Mouse (Mus musculus) urinary bladder, postnatal 10 days (tissue): ENCODE results near the gene Ctnnbip1.

Experiments
- DNase-seq: peaks from one replicate; pipeline ENCODE4 v3.0.0; 2022; ENCODE audit warnings: low spot score

Ctnnbip1 gene

DNA sequence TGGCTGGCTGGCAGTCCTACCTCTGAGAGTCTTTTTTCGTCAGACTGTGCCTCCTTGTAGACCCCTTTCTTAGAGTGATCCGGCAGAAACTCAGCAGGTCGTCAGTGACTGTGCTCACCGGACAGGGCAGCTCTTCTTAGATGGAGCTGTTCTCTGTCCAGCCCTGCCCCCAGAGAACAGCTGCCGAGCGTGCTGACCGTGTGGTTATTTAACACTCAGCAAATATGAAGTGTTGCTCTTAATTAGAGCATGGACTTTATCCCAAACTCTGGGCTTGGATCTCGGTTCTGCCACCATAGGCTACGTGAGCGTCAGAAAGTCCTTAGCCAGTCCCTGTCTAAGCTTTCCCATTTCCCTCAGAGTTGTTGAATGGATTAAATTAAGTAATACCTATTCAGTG is 3.2 kb downstream of the Ctnnbip1 start:
- DNase-seq = no peak

- DNase-seq = no peak
Observed at GRCm38 (mm10) chr4:149523961-149524360, 5.9 kb downstream of the Ctnnbip1 start.

- no peak for DNase-seq
Observed at GRCm38 (mm10) chr4:149525170-149525569, 7.1 kb downstream of the Ctnnbip1 start.

- no peak for DNase-seq
Observed at GRCm38 (mm10) chr4:149525811-149526210, 7.8 kb downstream of the Ctnnbip1 start.

DNA sequence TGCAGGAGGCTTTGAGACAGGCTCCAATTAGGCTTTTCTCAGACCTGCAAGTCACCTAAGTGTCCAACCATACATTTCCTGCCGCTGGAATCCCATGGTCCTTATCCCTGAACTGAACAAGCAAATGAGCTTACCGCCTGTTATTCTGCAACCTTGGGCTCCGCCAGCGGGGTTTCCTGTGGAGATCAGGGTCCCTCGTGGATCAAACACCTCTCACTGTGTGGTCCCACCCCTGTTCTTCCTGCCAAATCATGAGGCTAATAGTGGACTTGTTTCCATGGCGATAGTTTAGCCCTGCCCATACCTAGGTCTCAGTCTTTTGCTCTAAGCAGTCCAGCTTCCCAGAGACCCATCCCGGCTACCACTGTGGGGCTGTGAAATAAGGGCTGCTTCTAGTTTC is 8.3 kb downstream of the Ctnnbip1 start:
- no peak for DNase-seq

GRCm38 (mm10) chr4:149527621-149528354 is 9.8 kb downstream of the Ctnnbip1 start:
- no peak for DNase-seq

DNA sequence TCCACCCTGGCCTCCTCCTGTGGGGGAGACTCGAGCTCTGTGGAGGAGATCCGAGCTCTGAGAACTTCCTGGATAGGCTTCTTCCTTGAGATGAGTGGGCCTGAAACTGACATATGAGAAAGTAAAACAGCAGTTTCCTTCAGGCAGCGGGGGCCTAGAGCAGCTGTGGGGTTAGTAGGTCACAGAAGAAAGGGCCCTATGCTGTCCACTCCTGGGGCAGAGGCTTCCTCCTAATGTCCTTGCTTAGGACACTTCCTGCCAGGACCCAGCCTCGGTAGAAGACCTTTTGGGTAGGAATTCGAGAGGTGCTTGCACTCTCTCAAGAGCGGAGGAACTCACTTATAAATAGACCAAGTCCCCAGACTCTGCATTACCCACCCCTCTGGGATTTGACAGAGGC is 11.7 kb downstream of the Ctnnbip1 start:
- DNase-seq = no peak

DNA sequence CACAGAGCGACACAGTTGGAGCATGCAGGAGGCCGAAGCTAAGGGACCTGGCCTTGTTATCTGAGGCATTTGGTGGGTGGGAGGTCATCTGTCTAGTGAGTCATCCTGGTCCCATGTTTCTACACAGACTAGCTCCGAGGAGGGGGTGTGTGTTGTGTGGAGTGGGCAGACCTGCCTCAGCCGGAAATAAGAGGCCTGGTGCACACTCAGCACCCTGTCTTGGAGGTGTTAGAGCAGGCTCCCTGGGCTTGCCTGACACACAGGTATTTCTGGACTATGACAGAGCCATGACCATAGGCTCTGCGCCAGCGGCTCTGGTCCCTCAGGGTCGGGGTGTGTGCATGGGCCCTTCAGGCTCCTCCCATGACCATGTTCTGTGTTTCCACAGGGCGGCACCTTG is 21.4 kb downstream of the Ctnnbip1 start:
- DNase-seq = no peak

- DNase-seq = no peak
Observed at GRCm38 (mm10) chr4:149541935-149542334, 23.9 kb downstream of the Ctnnbip1 start.

DNA sequence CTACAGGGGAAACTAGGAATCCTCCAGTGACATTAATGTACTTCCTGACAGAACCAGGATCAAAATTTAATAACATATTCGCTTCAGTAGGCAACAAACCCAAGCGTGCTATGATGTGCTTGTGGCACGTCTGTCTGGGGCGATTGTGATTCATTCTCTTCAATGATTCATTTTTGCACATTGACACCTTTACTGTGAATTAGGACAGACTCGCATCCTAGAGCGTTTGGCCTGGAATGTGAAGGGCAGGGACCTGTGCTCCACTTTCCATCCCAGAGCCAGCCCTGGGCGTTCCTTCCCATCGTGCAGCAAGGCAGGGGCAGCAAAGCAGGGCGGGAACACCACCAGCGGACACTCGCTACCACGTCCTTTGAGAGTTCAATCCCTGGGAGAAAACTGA is 24.4 kb downstream of the Ctnnbip1 start:
- no peak for DNase-seq

DNA sequence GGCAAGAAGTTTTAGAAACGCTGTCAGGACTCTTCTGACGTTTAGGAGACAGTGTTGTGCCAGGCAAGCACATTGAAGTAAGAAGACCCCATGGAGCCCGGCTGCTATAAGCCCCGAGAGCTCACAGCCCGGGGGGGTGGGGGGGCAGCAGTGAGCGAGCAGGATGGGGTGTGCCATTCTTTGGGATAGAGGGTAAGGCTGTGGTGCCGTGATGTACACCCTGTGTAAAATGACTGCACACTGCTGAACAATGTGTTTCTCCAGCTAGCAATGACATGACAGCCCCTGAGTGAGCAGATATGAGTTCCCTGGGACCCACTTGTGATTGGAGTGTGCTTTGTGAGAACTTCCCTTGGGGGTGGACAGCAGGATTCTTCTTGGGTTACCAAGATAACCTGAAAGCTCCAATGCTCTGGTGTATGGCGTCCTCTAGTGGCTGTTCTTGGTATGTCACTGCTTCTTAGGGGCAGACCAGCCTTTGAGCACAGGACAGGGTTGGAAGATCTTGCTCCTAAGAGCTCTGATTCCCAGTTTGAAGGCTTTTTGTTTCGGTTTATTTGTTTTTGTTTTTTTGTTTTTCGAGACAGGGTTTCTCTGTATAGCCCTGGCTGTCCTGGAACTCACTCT is 25.0 kb downstream of the Ctnnbip1 start:
- peak; percentile 47 for DNase-seq

- no peak for DNase-seq
Observed at GRCm38 (mm10) chr4:149544892-149545291, 26.9 kb downstream of the Ctnnbip1 start.

GRCm38 (mm10) chr4:149546797-149547444 is 28.9 kb downstream of the Ctnnbip1 start:
- DNase-seq = no peak

DNA sequence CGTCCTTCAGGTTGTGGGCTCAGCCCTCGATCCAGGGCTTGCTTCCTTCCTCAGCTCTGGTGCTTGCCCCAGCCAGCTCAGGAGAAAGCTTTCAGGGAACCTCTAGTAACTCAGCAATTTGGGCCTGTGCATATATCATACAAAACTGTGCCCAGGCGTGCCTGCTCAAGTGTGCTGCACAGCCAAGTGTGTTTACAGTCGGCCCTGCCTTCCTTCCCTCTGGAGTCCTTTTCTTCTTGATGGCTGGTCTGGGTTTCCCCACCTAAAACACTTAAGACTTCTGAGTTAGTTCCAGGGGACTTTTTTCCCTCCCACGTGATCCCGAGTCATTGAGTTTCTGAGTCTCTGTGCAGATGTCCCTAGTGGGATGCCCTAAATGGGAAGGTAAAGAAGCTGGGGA is 29.5 kb downstream of the Ctnnbip1 start:
- no peak for DNase-seq

GRCm38 (mm10) chr4:149549221-149549925 is 31.3 kb downstream of the Ctnnbip1 start:
- no peak for DNase-seq

- DNase-seq = no peak
Observed at GRCm38 (mm10) chr4:149550866-149551265, 32.8 kb downstream of the Ctnnbip1 start.

GRCm38 (mm10) chr4:149551696-149552095 is 33.7 kb downstream of the Ctnnbip1 start:
- DNase-seq = no peak

GRCm38 (mm10) chr4:149553834-149554233 is 35.8 kb downstream of the Ctnnbip1 start:
- no peak for DNase-seq

DNA sequence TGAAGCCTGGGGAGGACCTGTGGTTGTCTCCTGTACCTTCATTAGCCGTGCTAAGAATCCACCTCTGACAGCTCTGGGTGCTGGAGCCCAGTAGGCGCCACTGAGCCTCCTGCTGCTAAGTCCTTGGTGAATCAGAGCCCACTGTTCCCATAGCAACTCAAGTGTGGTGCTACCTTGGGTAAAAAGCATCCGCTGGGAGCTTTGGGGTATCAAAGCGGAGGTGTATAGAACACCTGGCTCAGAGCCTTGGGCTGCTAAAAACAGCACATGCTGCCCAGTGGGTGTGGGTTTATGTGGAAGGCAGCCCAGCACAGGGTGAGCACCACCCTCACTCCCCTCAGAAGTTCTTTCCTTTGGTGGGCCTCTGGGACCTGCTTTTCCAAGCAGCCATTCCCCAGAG is 38.1 kb downstream of the Ctnnbip1 start:
- no peak for DNase-seq

DNA sequence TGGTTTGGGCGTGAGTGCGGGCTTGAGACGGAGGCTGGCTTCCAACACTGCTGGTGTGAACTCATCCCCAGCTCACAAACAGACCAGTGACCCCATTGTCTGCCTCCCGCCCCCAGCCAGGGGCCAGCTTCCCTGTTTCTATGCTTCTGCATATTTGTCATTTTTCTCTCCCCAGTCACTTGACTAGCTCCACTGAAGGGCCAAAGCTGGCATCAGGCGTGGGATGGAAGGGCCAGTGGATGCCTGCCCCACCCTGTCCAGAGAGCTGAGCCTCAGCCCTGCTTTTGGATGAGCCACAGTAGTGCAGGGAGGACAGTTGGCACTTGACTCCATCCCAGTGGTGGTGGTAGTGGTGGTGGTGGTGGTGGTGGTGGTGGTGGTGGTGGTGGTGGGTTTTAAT is 39.9 kb downstream of the Ctnnbip1 start:
- DNase-seq = no peak

DNA sequence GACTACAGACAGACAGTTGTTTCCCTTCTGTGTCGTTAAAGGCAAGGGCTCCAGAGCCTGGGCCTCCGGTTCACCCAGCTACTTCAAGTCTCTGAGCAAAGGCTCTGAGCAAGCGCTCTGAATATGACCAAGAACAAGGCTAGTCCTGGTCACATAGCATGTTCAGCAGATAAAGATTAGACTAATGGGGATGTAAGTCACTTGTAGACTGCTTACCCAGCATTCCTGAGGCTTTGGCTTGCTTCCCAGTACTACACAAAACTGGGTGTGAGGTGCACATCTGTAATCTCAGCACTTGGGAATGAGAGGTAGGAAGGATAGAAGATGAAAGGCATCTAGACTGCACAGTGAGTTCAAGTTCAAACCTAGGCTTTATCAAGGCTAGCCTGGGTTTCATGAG is 40.4 kb downstream of the Ctnnbip1 start:
- no peak for DNase-seq

- no peak for DNase-seq
Observed at GRCm38 (mm10) chr4:149561392-149561791, 43.4 kb downstream of the Ctnnbip1 start.
